Mouse (Mus musculus) kidney, adult 18-20 months (tissue): Measurements from ENCODE around the gene Tas2r107.
"Not testable (repeated sequence)": the region's sequence is repeated elsewhere in the genome, so short reads cannot be mapped to it uniquely, and the experiment has no call there.

Source experiments
- DNase-seq: peaks from one replicate; pipeline ENCODE4 v3.0.0; 2021

Tas2r107 gene

GRCm38 (mm10) chr6:131660049-131660448, at the start of gene Tas2r107:
Tas2r107 (minus strand) TSS chr6:131660149.
- no peak for DNase-seq

DNA sequence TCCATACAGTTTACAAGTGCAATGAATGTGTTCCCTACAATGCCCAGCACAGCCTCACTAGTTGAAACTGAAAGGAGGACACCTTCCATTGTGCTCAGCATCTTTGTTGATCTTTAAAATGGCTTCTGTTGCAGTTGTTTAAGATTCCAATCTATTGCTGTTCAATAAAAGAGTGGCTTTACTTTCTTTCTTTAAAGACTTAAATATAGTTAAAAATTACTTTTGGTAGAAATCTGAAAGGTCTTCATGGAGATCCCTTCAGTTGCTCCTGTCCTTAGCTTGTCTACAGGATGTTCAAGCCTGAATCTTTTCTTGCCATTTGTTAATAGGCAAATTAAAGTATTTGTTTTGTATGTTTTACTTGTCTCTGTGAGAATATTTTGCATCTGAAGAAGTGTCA, 30.0 kb upstream of the Tas2r107 start, which contains the start of gene Tas2r114:
Gene Tas2r114, minus strand, starts transcription at position 101 of the 400 bp plus-strand sequence.
- DNase-seq: no peak

GRCm38 (mm10) chr6:131687395-131687794, 27.4 kb upstream of the Tas2r107 start, which contains the start of gene Tas2r105:
Tas2r105 (minus strand) TSS chr6:131687495.
- DNase-seq: no peak

- DNase-seq: no peak
These were observed 25.7 kb upstream of the Tas2r107 start, which contains the start of gene Tas2r104 for GRCm38 (mm10) chr6:131685644-131686043. Tas2r104 (minus strand) TSS chr6:131685744.

DNA sequence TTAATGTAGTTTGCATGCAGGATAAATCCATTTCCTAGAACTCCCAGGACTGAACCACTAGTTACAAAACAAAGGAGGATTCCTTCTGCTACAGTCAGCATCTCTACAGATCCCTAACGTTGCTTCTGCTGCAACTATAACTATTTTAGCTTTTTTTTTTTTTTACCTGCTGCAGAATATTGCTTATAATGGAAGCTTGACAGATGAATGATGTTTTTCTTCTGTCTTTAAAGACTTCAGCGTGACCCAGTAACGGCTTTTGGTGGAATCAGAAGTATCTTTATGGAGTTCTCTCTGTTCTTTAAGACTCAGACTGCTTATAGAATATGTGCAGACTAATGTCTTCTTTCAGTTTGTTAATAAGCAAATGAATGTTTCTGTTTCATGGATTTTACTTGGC, 18.8 kb upstream of the Tas2r107 start, which contains the start of gene Tas2r106:
Gene Tas2r106, minus strand, starts transcription at position 101 of the 400 bp plus-strand sequence.
- no peak for DNase-seq

- DNase-seq: no peak
These were observed 29.1 kb downstream of the Tas2r107 start, which contains the start of gene Tas2r130 for GRCm38 (mm10) chr6:131630812-131631211. Tas2r130 (minus strand) TSS chr6:131630912.

- DNase-seq: not testable (repeated sequence)
These were observed 50.0 kb downstream of the Tas2r107 start for GRCm38 (mm10) chr6:131609956-131610355.
